Mouse (Mus musculus): ENCODE measurements around the gene Enthd1.

The Enthd1 gene

DNA sequence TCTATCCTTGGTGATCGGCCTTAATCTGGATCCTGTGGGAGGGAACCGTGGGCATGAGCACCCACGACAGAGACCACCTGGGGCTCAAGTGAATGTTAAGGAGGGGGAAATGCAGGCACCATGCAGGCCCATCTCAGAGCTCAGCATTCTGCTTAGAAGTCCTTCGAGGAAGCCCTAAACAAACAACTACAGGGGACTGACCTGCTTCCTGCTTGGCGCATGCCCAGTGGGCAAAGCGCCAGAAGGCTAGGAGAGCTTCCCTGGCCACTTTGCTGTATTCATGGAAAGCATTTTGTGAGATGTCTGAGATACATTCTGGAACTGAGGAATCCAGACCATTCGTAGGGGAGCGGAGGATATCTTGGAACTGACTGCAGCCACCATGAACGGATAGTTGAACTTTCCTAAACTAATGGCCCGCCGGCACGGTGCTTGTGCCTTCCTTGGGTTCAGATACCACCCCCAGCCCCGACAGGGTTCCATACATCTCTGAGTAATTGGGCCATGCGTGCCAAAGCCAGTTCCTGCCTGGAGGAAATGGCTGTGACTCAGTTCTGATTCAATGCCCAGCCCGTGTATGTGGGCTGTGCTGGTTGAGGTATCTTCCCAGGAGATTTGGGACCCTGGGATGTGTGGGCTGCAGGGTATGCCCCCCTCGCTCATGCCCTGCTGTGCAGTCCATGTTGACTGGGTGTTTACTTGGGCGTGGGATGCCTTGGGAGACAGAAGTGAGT is 150.8 kb downstream of the Enthd1 start:
- intact Hi-C loops (cut with DNase I): no loop called here

DNA sequence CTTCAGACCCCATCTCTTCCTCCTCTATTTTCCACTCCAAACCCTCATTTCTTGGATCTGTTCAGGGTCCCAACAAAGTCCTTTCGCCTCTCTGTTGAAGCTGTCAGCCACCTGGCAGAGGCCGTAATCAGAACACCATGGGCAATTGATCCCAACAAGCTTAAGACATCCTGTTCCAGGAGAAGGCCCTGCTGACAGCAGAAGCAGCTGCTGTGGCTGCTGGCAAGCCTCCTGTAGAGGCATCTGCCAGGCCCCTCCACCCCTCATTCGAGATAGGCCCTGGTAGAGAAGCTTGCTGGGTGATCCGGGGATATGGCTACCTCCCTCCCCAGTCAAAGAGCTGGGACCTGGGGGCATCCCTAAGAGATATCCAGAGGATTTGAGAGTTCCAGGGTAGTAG is 151.9 kb downstream of the Enthd1 start:
- intact Hi-C loops (cut with DNase I): no loop called here

DNA sequence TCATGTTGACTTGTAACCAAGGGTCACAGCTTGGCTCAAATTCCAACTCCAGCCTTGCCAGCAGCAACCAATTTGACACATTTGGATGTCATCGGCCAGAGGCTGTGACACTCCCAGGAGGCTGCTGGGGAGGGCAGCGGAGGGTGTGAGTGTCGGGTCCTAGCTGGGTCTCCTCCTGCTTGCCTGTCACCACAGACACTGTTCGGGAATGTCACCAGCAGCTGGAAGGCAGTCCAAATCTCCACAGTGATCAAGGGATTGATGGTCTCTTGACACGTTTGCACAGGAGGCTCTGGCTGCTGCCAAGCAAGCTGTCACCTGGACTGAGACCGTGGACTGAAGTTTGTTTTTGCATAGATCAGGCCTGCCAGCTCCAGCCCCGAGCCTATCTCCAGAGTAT is 154.3 kb downstream of the Enthd1 start:
- intact Hi-C loops (cut with DNase I): no loop called here

DNA sequence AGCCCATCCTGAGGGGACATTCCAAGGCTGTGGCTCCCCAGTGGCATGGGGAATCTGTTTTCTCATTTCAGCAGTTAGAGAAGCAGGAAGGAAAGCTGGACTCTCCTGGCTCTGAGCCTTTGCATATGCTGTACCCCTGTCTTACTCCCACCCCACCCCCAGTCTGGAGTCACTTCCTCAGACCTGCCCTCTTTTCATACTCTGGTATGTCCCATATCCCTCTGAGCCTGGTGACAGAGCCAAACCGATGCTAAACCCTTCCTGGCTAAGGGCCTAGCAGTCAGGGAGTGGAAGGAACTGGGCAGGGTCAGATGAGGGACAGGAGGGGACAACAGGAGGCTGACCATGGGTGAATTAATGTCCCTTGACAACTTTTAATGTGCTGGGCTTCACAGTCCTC is 157.1 kb downstream of the Enthd1 start:
- intact Hi-C loops (cut with DNase I): loop anchor here (10.0 kb wide), 1 partner anchor 257 kb away; no protein-coding TSS in a partner anchor

All from adrenal gland (tissue).